Comparison of ENCODE assay signal across 31 mouse cellular contexts in the genomic region with DNA sequence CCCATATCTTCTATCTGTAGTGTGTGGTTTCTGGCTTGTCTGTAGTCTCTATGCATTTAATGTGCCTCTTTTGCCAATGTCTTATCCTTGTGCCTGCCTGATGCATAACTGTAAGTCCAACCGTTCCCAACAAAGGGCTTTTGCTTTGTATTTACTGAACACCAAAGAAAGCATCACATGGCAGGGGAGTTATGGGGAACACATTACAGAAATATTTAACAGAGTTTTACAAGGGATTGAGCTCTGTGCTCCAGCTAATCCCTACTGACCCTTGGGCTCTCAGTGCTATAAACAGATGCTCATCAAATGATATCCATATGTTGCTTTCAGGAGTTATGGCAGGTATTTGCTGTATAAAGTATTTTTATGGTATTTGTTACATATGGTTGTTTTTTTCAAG.
"Had no signal": no experiment of that assay in that cellular context is flagged by ENCODE, and none has a peak within 500 bp of the region (broad histone marks: within the 10 kb centered on the region; RNA-seq: fewer than 3 reads in every experiment).

No protein-coding gene starts in this region.

- H3K27me3 ChIP-seq: limb, embryonic 15.5 days; liver, embryonic 12.5 days; liver, embryonic 13.5 days; liver, embryonic 15.5 days; lung, embryonic 15.5 days; midbrain, embryonic 12.5 days; midbrain, embryonic 13.5 days; midbrain, embryonic 15.5 days; neural tube, embryonic 12.5 days; neural tube, embryonic 13.5 days had no signal

- H3K4me1 ChIP-seq: limb, embryonic 15.5 days; liver, embryonic 12.5 days; liver, embryonic 13.5 days; liver, embryonic 15.5 days; lung, embryonic 15.5 days; midbrain, embryonic 10.5 days; midbrain, embryonic 12.5 days; midbrain, embryonic 13.5 days; midbrain, embryonic 15.5 days; neural tube, embryonic 12.5 days; neural tube, embryonic 13.5 days had no signal

- H3K4me2 ChIP-seq: limb, embryonic 15.5 days; liver, embryonic 11.5 days; liver, embryonic 12.5 days; liver, embryonic 13.5 days; liver, embryonic 15.5 days; lung, embryonic 14.5 days; lung, embryonic 15.5 days; midbrain, embryonic 11.5 days; midbrain, embryonic 12.5 days; midbrain, embryonic 13.5 days; midbrain, embryonic 15.5 days; neural tube, embryonic 12.5 days; neural tube, embryonic 13.5 days had no signal

- H3K27ac ChIP-seq: left cerebral cortex, adult 2 months; limb, embryonic 15.5 days; liver, embryonic 12.5 days; liver, embryonic 13.5 days; liver, embryonic 14.5 days; liver, embryonic 15.5 days; lung, embryonic 15.5 days; macrophage; midbrain, embryonic 10.5 days; midbrain, embryonic 12.5 days; midbrain, embryonic 13.5 days; midbrain, embryonic 15.5 days; neural tube, embryonic 12.5 days; neural tube, embryonic 13.5 days had no signal

- H3K36me3 ChIP-seq: limb, embryonic 15.5 days; liver, embryonic 12.5 days; liver, embryonic 13.5 days; liver, embryonic 15.5 days; lung, embryonic 15.5 days; midbrain, embryonic 10.5 days; midbrain, embryonic 12.5 days; midbrain, embryonic 13.5 days; midbrain, embryonic 15.5 days; neural tube, embryonic 12.5 days; neural tube, embryonic 13.5 days had no signal

- DNase-seq: left cerebral cortex, postnatal 4 days; liver; liver, embryonic 13.5 days; liver, postnatal 0 days; lung, adult 18-20 months; lung, adult 2 months; lung, embryonic 14.5 days; lung, postnatal 10 days; lung, postnatal 14 days; lung, postnatal 36 days; lung, postnatal 4 days; midbrain, embryonic 14.5 days had no signal

- H3K9me3 ChIP-seq: limb, embryonic 15.5 days; liver, embryonic 12.5 days; liver, embryonic 13.5 days; liver, embryonic 15.5 days; lung, embryonic 15.5 days; megakaryocyte, embryonic 14.5 days; midbrain, embryonic 10.5 days; midbrain, embryonic 12.5 days; midbrain, embryonic 13.5 days; midbrain, embryonic 15.5 days; neural tube, embryonic 12.5 days; neural tube, embryonic 13.5 days had no signal

- ATAC-seq: liver, embryonic 12.5 days; liver, postnatal 0 days; lung, postnatal 0 days; midbrain, embryonic 13.5 days; midbrain, embryonic 15.5 days; midbrain, embryonic 16.5 days had no signal

- H3K9ac ChIP-seq: limb, embryonic 15.5 days; liver, embryonic 12.5 days; liver, embryonic 13.5 days; liver, embryonic 14.5 days; liver, embryonic 15.5 days; liver, postnatal 0 days; lung, embryonic 14.5 days; lung, embryonic 15.5 days; midbrain, embryonic 12.5 days; midbrain, embryonic 13.5 days; midbrain, embryonic 15.5 days; neural tube, embryonic 12.5 days; neural tube, embryonic 13.5 days had no signal

- H3K4me3 ChIP-seq: left cerebral cortex, adult 2 months; limb, embryonic 15.5 days; liver, embryonic 12.5 days; liver, embryonic 13.5 days; liver, embryonic 15.5 days; lung, embryonic 15.5 days; megakaryocyte, embryonic 14.5 days; midbrain, embryonic 10.5 days; midbrain, embryonic 12.5 days; midbrain, embryonic 13.5 days; midbrain, embryonic 15.5 days; myocyte; neural tube, embryonic 12.5 days; neural tube, embryonic 13.5 days had no signal
